Mouse (Mus musculus) E14TG2a.4 (cell line): Measurements from ENCODE around the gene Sptb.

Experiments
- CTCF ChIP-seq: conservative IDR thresholded peaks from 2 replicates; pipeline ENCODE4 v1.5.1; 2014; ENCODE audit warnings: low read length
- POU5F1 ChIP-seq: IDR thresholded peaks from 2 replicates; pipeline ENCODE4 v1.6.1; 2014; ENCODE audit warnings: low read length, borderline replicate concordance

DNA sequence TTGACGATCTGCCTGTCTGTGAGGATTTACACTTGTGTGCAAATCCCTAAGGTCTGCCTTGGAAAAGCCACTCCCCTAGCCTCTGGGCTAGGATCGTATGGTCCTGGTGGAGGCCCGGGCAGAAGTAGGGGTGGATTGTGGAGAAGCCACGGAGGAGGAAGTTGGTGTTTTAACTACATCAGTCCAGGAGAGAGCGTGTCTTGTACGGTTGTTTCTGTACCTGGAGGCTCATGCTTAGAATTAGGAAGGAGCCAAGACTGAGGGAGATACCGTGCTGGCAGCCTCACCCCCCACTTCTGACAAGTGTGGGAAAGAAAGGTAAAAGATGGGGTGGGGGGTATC lies 162.3 kb downstream of the Sptb start:
- TF ChIP-seq CTCF (no peak), POU5F1 (no peak)
